In genomic region chr5:125163441-125164050, GRCm38 (mm10) we compare ENCODE assay signal across 9 mouse cellular contexts. TPM values are rescaled to one million over a fixed set of nuclear protein-coding genes. Genes with fewer than 3 reads are reported as not detected.
DNase-seq lines count a peak whose midpoint lies in the region; ATAC-seq and TF ChIP-seq lines count a peak whose summit lies in the region.
"Had no signal": no experiment of that assay in that cellular context is flagged by ENCODE, and none has a peak within 500 bp of the region (broad histone marks: within the 10 kb centered on the region; RNA-seq: fewer than 3 reads in every experiment).

No protein-coding gene starts in this region.

- no peak overlapping the region for H3K9ac ChIP-seq in forebrain, postnatal 0 days
- H3K9ac ChIP-seq in liver, postnatal 0 days (replicated peaks): no peak overlapping the region

- H3K4me2 ChIP-seq in forebrain, postnatal 0 days (ENCODE audit: low read depth): no peak overlapping the region
- H3K4me2 ChIP-seq in liver, postnatal 0 days (ENCODE audit: low read depth, low read length): no peak overlapping the region

- H3K27me3 ChIP-seq in E14TG2a.4 (ENCODE audit: insufficient read depth, low read length): no peaks in the 10 kb centered on the region
- no peaks in the 10 kb centered on the region for H3K27me3 ChIP-seq in forebrain, postnatal 0 days (ENCODE audit: insufficient read depth, low read length)
- H3K27me3 ChIP-seq in liver, postnatal 0 days (ENCODE audit: insufficient read depth, low read length): no peaks in the 10 kb centered on the region

- peak overlapping the region; percentile 35 for H3K27ac ChIP-seq in forebrain, postnatal 0 days (ENCODE audit: low read depth, low read length)
- H3K27ac ChIP-seq in liver, postnatal 0 days (ENCODE audit: low read depth): 0 out of 2 replicates have a peak overlapping the region, but pooled peaks have one; percentile 22
- H3K27ac ChIP-seq: macrophage had no signal

- no peak for TF ChIP-seq CTCF in E14TG2a.4 (conservative IDR thresholded peaks at IDR 0.05; ENCODE audit: low read length)
- no peak for TF ChIP-seq CTCF in forebrain, postnatal 0 days (IDR thresholded peaks at IDR 0.05; ENCODE audit: low read depth)
- TF ChIP-seq CTCF in liver, postnatal 0 days (IDR thresholded peaks at IDR 0.05; ENCODE audit: low read depth): no peak

- peak; percentile 56 for DNase-seq in cerebellum, adult 11-12 months
- DNase-seq in cerebellum, adult 8-10 months: no peak
- no peak for DNase-seq in forebrain, postnatal 0 days
- peak; percentile 50 for DNase-seq in liver, postnatal 0 days
- DNase-seq in left cerebral cortex, adult 8-10 months (ENCODE audit: low spot score in 2 of 2): no peak
- no peak for DNase-seq in testis, postnatal 14 days (ENCODE audit: low spot score)
- no peak for DNase-seq in c-Kit-positive CD71-positive TER-119-positive erythroid progenitor cells, embryonic 14.5 days (ENCODE audit: low spot score)

- no peaks in the 10 kb centered on the region for H3K9me3 ChIP-seq in E14TG2a.4 (ENCODE audit: low read length)
- no peaks in the 10 kb centered on the region for H3K9me3 ChIP-seq in forebrain, postnatal 0 days (ENCODE audit: low read length)
- H3K9me3 ChIP-seq in liver, postnatal 0 days (ENCODE audit: low read length): no peaks in the 10 kb centered on the region

- peaks cover 95% of the 10 kb centered on the region for H3K4me1 ChIP-seq in E14TG2a.4 (replicated peaks; ENCODE audit: low read depth, low read length)
- H3K4me1 ChIP-seq in forebrain, postnatal 0 days (ENCODE audit: insufficient read depth): peaks cover 42% of the 10 kb centered on the region
- H3K4me1 ChIP-seq in liver, postnatal 0 days (ENCODE audit: insufficient read depth): peaks cover 47% of the 10 kb centered on the region

- H3K36me3 ChIP-seq in E14TG2a.4 (ENCODE audit: insufficient read depth, low read length): peaks cover 29% of the 10 kb centered on the region
- no peaks in the 10 kb centered on the region for H3K36me3 ChIP-seq in forebrain, postnatal 0 days (ENCODE audit: insufficient read depth)
- no peaks in the 10 kb centered on the region for H3K36me3 ChIP-seq in liver, postnatal 0 days (replicated peaks; ENCODE audit: insufficient read depth, low read length)

- WGBS in forebrain, postnatal 0 days: 22% methylated on average over 8 of the region's 8 CpGs
- 33% methylated on average over 8 of the region's 8 CpGs for whole genome bisulfite sequencing in liver, postnatal 0 days (ENCODE audit: insufficient replicate concordance)

- TF ChIP-seq EP300 in liver, postnatal 0 days (IDR thresholded peaks at IDR 0.05; ENCODE audit: low read depth): no peak

- ATAC-seq in forebrain, postnatal 0 days: no peak
- ATAC-seq in liver, postnatal 0 days: peak; percentile 56

- peak overlapping the region; percentile 60; the same call in 1 of the 2 replicates for H3K4me3 ChIP-seq in E14TG2a.4 (replicated peaks; ENCODE audit: low read length)
- no peak overlapping the region for H3K4me3 ChIP-seq in forebrain, postnatal 0 days (ENCODE audit: low read depth, low read length)
- no peak overlapping the region for H3K4me3 ChIP-seq in liver, postnatal 0 days (ENCODE audit: low read depth, low read length)

RNA-seq across cellular contexts. Expression of gene Ncor2, which starts 15.5 kb away (rescaled TPM):
- 12.7 and 13.4 TPM in 2 replicates for total RNA-seq in forebrain, postnatal 0 days (2014; rRNA removed)
- 11.6 and 16.8 TPM in 2 replicates for polyA plus RNA-seq in forebrain, postnatal 0 days (2015; fragmentation: Nextera tagmentation; extraction: Ambion mirVana)
- 3.1 and 3.4 TPM in 2 replicates for polyA plus RNA-seq in liver, postnatal 0 days (2015; fragmentation: Nextera tagmentation; extraction: Ambion mirVana)
- total RNA-seq in left cerebral cortex, adult 8-10 months (2022): 100 to 1,000 TPM; 171 to 184 (median 179) TPM

Comparison
In these comparisons a context has a peak if more than half of its experiments do, and no peak if none do; other contexts are left out.
1. DNase-seq: peak in cerebellum, adult 11-12 months (single experiment) and liver, postnatal 0 days (single experiment); none in cerebellum, adult 8-10 months (single experiment), forebrain, postnatal 0 days (single experiment), left cerebral cortex, adult 8-10 months (0 of 2), testis, postnatal 14 days (single experiment) and c-Kit-positive CD71-positive TER-119-positive erythroid progenitor cells, embryonic 14.5 days (single experiment).
2. RNA of gene Ncor2, which starts 15.5 kb away (total RNA-seq): 171 to 184 TPM in left cerebral cortex, adult 8-10 months; 12.7 to 13.4 TPM in forebrain, postnatal 0 days; every median in the first group is over 10 times any median in the second.